Mouse (Mus musculus) kidney, adult 2 months (tissue): ENCODE measurements at regions not wholly inside any gene's neighbourhood (a gene's known extent, or its start where the extent isn't known, plus 50 kb on each side); places are given as distances from the start of the nearest gene placed in this dataset.

Source experiments
- DNase-seq: peaks from one replicate; pipeline ENCODE4 v3.0.0; 2021
- H3K27ac ChIP-seq: fragments of 200-500 bp; 2 replicates; pipeline ENCODE4 v1.5.1; 2012; ENCODE audit warnings: low read depth, low read length, control low read depth, inconsistent platforms; ENCODE audit not compliant: insufficient read depth
- H3K27me3 ChIP-seq: fragments of 200-500 bp; replicated peaks from 2 replicates; pipeline ENCODE4 v1.6.1; 2012; ENCODE audit warnings: mild to moderate bottlenecking, moderate library complexity, low read length, inconsistent platforms; ENCODE audit not compliant: control insufficient read depth, insufficient read depth
- H3K36me3 ChIP-seq: fragments of 200-500 bp; 2 replicates; pipeline ENCODE4 v1.6.1; 2012; ENCODE audit warnings: mild to moderate bottlenecking, moderate library complexity, low read length, inconsistent platforms; ENCODE audit not compliant: control insufficient read depth, insufficient read depth
- H3K4me1 ChIP-seq: fragments of 200-500 bp; 2 replicates; pipeline ENCODE4 v1.6.1; 2011; ENCODE audit warnings: low read length; ENCODE audit not compliant: control insufficient read depth, insufficient read depth
- H3K4me3 ChIP-seq: fragments of 200-500 bp; 2 replicates; pipeline ENCODE4 v1.5.1; 2011; ENCODE audit warnings: mild to moderate bottlenecking, low read depth, low read length, control low read depth; ENCODE audit not compliant: insufficient read depth
- CTCF ChIP-seq: fragments of 200-500 bp; conservative IDR thresholded peaks from 2 replicates; pipeline ENCODE4 v1.5.1; 2011; ENCODE audit warnings: low read depth, mild to moderate bottlenecking, control low read depth, low read length, moderate library complexity, mixed read lengths; ENCODE audit not compliant: insufficient read depth, insufficient read length
- POLR2A ChIP-seq: fragments of 200-500 bp; IDR thresholded peaks from one replicate; pipeline ENCODE4 v1.6.1; 2011; ENCODE audit warnings: low read depth, low read length, control low read depth
- WGBS: fragments of 180-500 bp; shearing (Covaris S2); methylation state at CpG from one replicate; pipeline ENCODE4 v1.1.7; 2018; 5-methylcytosine and 5-hydroxymethylcytosine counted together

- no peaks in the 10 kb centered on the region for H3K36me3 ChIP-seq
- 48% methylated on average over 4 of the region's 4 CpGs for WGBS
Measured at GRCm38 (mm10) chr9:43965171-43965570, 78.0 kb upstream of the Thy1 start.

GRCm38 (mm10) chr9:43965811-43966210 lies 77.4 kb upstream of the Thy1 start:
- no peak for TF ChIP-seq POLR2A
- no peak for TF ChIP-seq CTCF
- Histone ChIP-seq H3K27me3 (no peaks in the 10 kb centered on the region), H3K27ac (no peak overlapping the region), H3K4me3 (no peak overlapping the region), H3K36me3 (no peaks in the 10 kb centered on the region), H3K4me1 (no peaks in the 10 kb centered on the region)
- no peak for DNase-seq
- 57% methylated on average over 5 of the region's 5 CpGs for WGBS

More at GRCm38 (mm10) chr9:43965171-43965570, 78.0 kb upstream of the Thy1 start:
- H3K4me1 ChIP-seq = no peaks in the 10 kb centered on the region
- TF ChIP-seq CTCF (no peak), POLR2A (no peak)
- no peak overlapping the region for H3K4me3 ChIP-seq
- no peak for DNase-seq
- no peak overlapping the region for H3K27ac ChIP-seq
- H3K27me3 ChIP-seq = no peaks in the 10 kb centered on the region

GRCm38 (mm10) chr9:43970043-43970795 lies 73.0 kb upstream of the Thy1 start:
- no peak overlapping the region for H3K27ac ChIP-seq
- TF ChIP-seq CTCF (no peak), POLR2A (no peak)
- H3K4me3 ChIP-seq = no peak overlapping the region
- 42% methylated on average over 9 of the region's 9 CpGs for WGBS
- H3K4me1 ChIP-seq = no peaks in the 10 kb centered on the region
- no peaks in the 10 kb centered on the region for H3K36me3 ChIP-seq
- no peak for DNase-seq
- no peaks in the 10 kb centered on the region for H3K27me3 ChIP-seq

- WGBS = 54% methylated on average over 3 of the region's 3 CpGs
- Histone ChIP-seq H3K36me3 (no peaks in the 10 kb centered on the region), H3K4me3 (no peak overlapping the region), H3K4me1 (no peaks in the 10 kb centered on the region), H3K27me3 (no peaks in the 10 kb centered on the region), H3K27ac (no peak overlapping the region)
- no peak for DNase-seq
- TF ChIP-seq CTCF (no peak), POLR2A (no peak)
Measured at GRCm38 (mm10) chr9:43970858-43971257, 72.3 kb upstream of the Thy1 start.

DNA sequence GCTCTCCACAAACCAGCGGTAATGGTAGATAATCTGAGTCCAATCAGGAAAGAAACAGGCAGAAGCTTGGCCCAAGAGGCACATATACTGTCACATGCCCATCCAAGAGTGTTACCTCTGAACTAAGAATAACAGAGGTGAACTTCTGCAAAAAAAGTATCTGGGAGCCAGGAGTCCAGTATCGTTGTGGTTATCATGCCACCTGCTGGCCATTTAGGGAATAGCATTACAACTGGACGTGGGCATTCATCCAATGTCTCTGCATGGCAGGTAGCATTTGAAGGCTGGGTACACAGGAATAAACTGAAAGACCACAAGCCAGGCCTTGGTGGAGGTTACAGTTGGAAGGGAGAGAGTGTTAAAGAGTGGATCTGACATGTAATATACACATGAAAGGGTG lies 70.9 kb upstream of the Thy1 start:
- no peaks in the 10 kb centered on the region for H3K4me1 ChIP-seq
- no peaks in the 10 kb centered on the region for H3K27me3 ChIP-seq
- no peak overlapping the region for H3K27ac ChIP-seq
- H3K36me3 ChIP-seq = no peaks in the 10 kb centered on the region
- 13% methylated on average over 3 of the region's 3 CpGs for WGBS
- TF ChIP-seq POLR2A = no peak
- peak; percentile 76 for TF ChIP-seq CTCF
- peak; percentile 78 for DNase-seq
- no peak overlapping the region for H3K4me3 ChIP-seq

DNA sequence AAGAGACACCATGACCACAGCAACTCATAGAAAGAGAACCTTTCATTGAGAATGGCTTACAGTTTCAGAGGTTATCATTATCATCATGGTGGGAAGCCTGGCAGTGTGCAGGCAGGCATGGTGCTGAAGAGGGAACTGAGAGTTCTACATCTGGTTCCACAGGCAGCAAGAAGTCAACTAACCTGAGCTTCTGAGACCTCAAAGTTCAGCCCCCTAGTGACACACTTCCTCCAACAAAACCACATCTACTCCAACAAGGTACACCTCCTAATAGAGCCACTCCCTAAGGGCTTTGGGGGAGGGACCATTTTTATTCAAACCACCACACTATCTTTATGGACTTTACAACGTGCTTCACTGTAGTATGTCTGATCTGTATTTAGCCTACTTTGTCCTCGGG lies 67.8 kb upstream of the Thy1 start:
- TF ChIP-seq POLR2A = no peak
- no peak for TF ChIP-seq CTCF
- Histone ChIP-seq H3K27ac (no peak overlapping the region), H3K4me1 (no peaks in the 10 kb centered on the region), H3K36me3 (no peaks in the 10 kb centered on the region), H3K27me3 (no peaks in the 10 kb centered on the region), H3K4me3 (no peak overlapping the region)
- no peak for DNase-seq
- 62% methylated on average over 2 of the region's 2 CpGs for WGBS

GRCm38 (mm10) chr9:43976366-43976765 lies 66.8 kb upstream of the Thy1 start:
- Histone ChIP-seq H3K36me3 (no peaks in the 10 kb centered on the region), H3K4me1 (no peaks in the 10 kb centered on the region), H3K4me3 (no peak overlapping the region), H3K27me3 (no peaks in the 10 kb centered on the region), H3K27ac (no peak overlapping the region)
- DNase-seq = no peak
- 83% methylated on average over 5 of the region's 5 CpGs for WGBS
- TF ChIP-seq POLR2A (no peak), CTCF (no peak)
